Mouse (Mus musculus): ENCODE data around the gene Arih1. TPM values are rescaled to one million over a fixed set of nuclear protein-coding genes. Genes with fewer than 3 reads are reported as not detected.

Gene Arih1
- total and polyA plus RNA-seq, 2 experiments from 2014 or later: 8.1 to 47.9 TPM

DNA sequence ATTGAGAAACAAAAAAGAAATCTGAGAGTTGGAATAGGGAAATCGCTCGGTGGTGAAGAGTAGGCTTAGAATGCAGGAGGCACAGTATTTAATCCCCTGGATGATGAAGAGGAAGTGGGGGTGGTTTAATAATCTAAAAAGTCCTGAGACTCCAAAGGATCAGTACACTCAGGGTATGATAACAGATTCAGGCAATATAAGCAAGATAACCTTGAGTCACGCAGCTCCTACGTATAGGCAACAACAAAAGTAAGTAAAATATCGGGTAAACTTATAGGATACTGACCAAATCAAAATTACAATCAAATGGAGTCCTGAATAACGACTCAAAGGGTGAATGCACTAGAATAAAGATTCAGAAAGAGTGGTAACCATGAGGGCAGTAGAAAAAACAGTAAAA, 65.9 kb downstream of the Arih1 start:
- WGBS: 89% methylated on average over 6 of the region's 6 CpGs
- no peaks in the 10 kb centered on the region for H3K9me3 ChIP-seq (ENCODE audit: low read length)
- H3K27me3 ChIP-seq (ENCODE audit: insufficient read depth, low read length): no peaks in the 10 kb centered on the region
- no peak for ATAC-seq (ENCODE audit: low FRiP score)
- no peak for DNase-seq (ENCODE audit: low spot score)
- H3K36me3 ChIP-seq (ENCODE audit: insufficient read depth, low read length): no peaks in the 10 kb centered on the region
- no peak overlapping the region for H3K4me3 ChIP-seq (ENCODE audit: low read depth, low read length)
- H3K27ac ChIP-seq (ENCODE audit: low read depth, low read length): no peak overlapping the region
- H3K4me2 ChIP-seq (ENCODE audit: low read depth, low read length, poor library complexity, severe bottlenecking): no peak overlapping the region
- no peaks in the 10 kb centered on the region for H3K4me1 ChIP-seq (ENCODE audit: insufficient read depth, low read length)
- no peak overlapping the region for H3K9ac ChIP-seq (replicated peaks; ENCODE audit: low read length, poor library complexity, severe bottlenecking)
- TF ChIP-seq CTCF (IDR thresholded peaks at IDR 0.05): no peak

DNA sequence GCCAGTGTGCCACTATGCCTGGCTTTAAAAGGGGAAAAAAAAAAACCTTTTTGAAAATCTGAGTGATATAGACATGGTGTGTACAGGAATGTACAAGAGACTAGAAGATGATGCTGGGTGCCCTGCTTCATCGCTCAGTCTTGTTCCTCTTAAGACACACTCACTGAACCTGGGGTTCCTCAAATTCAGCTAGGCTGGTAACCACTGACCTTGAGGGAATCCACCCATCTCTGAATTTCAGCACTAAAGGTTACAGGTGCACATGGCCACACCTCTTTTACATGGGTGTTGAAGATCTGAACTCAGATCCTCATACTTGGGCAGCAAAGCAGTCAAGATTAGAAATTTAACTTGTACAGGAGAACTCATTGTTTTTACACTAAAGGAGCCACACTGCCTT, 79.1 kb downstream of the Arih1 start:
- 98% methylated on average over 1 of the region's 1 CpGs for WGBS

DNA sequence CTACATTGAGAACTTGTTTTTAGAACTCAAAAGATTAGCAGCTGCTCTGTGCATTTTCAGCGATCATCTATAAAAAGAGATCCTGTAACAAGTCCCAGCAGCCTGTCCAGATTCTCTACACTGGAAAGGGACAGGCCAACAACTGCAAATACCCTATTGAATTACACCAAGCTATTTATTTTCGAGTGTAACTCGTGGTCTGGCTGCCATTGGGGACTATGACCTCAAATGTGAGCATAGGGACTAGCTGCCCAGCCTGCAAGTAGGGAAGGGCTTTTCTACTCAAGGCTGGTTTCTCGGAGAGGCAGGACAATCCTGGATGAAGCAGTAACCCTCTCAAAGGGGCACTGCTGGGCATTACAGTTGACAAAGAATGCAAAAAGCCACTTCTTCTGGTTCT, 97.3 kb downstream of the Arih1 start:
- H3K9ac ChIP-seq (replicated peaks; ENCODE audit: low read length, poor library complexity, severe bottlenecking): no peak overlapping the region
- no peak for TF ChIP-seq CTCF (IDR thresholded peaks at IDR 0.05)
- DNase-seq (ENCODE audit: low spot score): no peak

More for the DNA sequence above, 79.1 kb downstream of the Arih1 start:
- no peak for TF ChIP-seq CTCF (IDR thresholded peaks at IDR 0.05)
- H3K4me3 ChIP-seq (ENCODE audit: low read depth, low read length): no peak overlapping the region
- H3K4me2 ChIP-seq (ENCODE audit: low read depth, low read length, poor library complexity, severe bottlenecking): no peak overlapping the region
- DNase-seq (ENCODE audit: low spot score) (no peak), ATAC-seq (ENCODE audit: low FRiP score) (no peak)
- no peak overlapping the region for H3K27ac ChIP-seq (ENCODE audit: low read depth, low read length)
- no peaks in the 10 kb centered on the region for H3K9me3 ChIP-seq (ENCODE audit: low read length)
- no peak overlapping the region for H3K9ac ChIP-seq (replicated peaks; ENCODE audit: low read length, poor library complexity, severe bottlenecking)
- H3K36me3 ChIP-seq (ENCODE audit: insufficient read depth, low read length): peaks cover 6% of the 10 kb centered on the region
- no peaks in the 10 kb centered on the region for H3K27me3 ChIP-seq (ENCODE audit: insufficient read depth, low read length)
- H3K4me1 ChIP-seq (ENCODE audit: insufficient read depth, low read length): no peaks in the 10 kb centered on the region

DNA sequence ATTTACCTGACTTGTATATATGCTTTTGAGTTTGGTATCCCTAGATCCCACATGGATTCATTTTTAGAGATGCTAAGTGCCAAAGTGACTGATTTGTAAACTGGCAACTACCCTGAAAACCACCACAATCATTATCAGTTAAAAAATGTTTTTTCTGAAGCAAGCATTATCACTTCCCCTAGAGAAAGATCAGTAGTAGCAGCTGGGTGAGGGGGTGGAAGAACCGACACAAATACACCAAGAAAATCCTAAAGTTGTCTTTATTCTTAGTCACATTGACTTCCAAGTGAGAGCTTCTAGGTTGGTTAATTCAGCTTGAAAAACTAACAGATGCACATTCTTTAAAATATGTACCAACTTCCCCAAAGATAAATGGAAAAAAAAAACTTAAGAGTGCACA, 98.1 kb downstream of the Arih1 start:
- DNase-seq (ENCODE audit: low spot score): no peak
- Histone ChIP-seq H3K27ac (ENCODE audit: low read depth, low read length) (no peak overlapping the region), H3K4me1 (ENCODE audit: insufficient read depth, low read length) (no peaks in the 10 kb centered on the region), H3K4me3 (ENCODE audit: low read depth, low read length) (no peak overlapping the region), H3K27me3 (ENCODE audit: insufficient read depth, low read length) (no peaks in the 10 kb centered on the region), H3K9ac (replicated peaks; ENCODE audit: low read length, poor library complexity, severe bottlenecking) (no peak overlapping the region), H3K4me2 (ENCODE audit: low read depth, low read length, poor library complexity, severe bottlenecking) (no peak overlapping the region), H3K9me3 (ENCODE audit: low read length) (no peaks in the 10 kb centered on the region), H3K36me3 (ENCODE audit: insufficient read depth, low read length) (peaks cover 23% of the 10 kb centered on the region)
- WGBS: 85% methylated on average over 1 of the region's 1 CpGs
- ATAC-seq (ENCODE audit: low FRiP score): no peak
- no peak for TF ChIP-seq CTCF (IDR thresholded peaks at IDR 0.05)

More for the DNA sequence above, 97.3 kb downstream of the Arih1 start:
- Histone ChIP-seq H3K27me3 (ENCODE audit: insufficient read depth, low read length) (no peaks in the 10 kb centered on the region), H3K36me3 (ENCODE audit: insufficient read depth, low read length) (peaks cover 28% of the 10 kb centered on the region), H3K4me2 (ENCODE audit: low read depth, low read length, poor library complexity, severe bottlenecking) (no peak overlapping the region), H3K27ac (ENCODE audit: low read depth, low read length) (no peak overlapping the region), H3K4me3 (ENCODE audit: low read depth, low read length) (no peak overlapping the region), H3K9me3 (ENCODE audit: low read length) (no peaks in the 10 kb centered on the region), H3K4me1 (ENCODE audit: insufficient read depth, low read length) (no peaks in the 10 kb centered on the region)
- WGBS: 90% methylated on average over 4 of the region's 4 CpGs
- ATAC-seq (ENCODE audit: low FRiP score): no peak

DNA sequence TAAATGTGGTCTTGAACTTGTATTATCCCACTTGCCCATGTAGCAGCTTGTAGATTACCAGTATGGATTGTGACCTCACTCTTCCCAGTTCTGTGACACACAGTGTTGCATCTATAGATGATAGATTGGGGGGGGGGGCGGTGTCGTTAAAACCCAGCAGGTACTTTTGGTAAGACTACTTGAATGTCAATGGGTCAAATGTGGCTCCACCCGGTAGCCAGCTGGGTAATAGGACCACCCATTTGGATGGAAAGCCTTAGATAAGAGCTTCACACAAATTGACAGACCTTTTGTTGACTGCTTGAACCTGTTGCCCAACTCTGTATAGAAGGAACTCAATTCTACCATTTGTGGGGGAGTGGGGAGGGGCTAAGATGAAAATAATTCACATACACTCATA, 99.0 kb downstream of the Arih1 start:
- DNase-seq (ENCODE audit: low spot score) (no peak), ATAC-seq (ENCODE audit: low FRiP score) (no peak)
- WGBS: 64% methylated on average over 3 of the region's 3 CpGs
- Histone ChIP-seq H3K27me3 (ENCODE audit: insufficient read depth, low read length) (no peaks in the 10 kb centered on the region), H3K36me3 (ENCODE audit: insufficient read depth, low read length) (peaks cover 16% of the 10 kb centered on the region), H3K9ac (replicated peaks; ENCODE audit: low read length, poor library complexity, severe bottlenecking) (no peak overlapping the region), H3K4me1 (ENCODE audit: insufficient read depth, low read length) (no peaks in the 10 kb centered on the region), H3K4me3 (ENCODE audit: low read depth, low read length) (no peak overlapping the region), H3K4me2 (ENCODE audit: low read depth, low read length, poor library complexity, severe bottlenecking) (no peak overlapping the region), H3K9me3 (ENCODE audit: low read length) (no peaks in the 10 kb centered on the region), H3K27ac (ENCODE audit: low read depth, low read length) (no peak overlapping the region)
- TF ChIP-seq CTCF (IDR thresholded peaks at IDR 0.05): no peak

DNA sequence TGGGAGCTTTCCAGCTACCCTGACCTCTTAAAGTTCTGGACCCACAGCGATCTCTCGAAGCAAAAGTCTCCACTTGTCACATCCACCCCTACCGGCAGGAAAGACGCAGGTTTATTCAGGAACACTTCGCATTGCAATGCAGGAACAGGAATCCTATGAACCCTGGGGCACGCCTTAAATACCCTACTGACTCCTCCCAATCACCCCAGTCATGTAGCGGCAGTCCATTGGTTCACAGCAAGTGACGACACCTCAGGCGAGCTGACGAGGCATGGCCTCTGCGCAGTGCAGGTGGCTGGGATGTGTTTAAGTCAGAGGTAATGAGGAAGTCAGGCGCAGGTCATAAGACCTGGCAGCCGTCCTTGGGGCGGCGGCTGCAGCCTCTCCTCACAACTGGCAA, 110.8 kb downstream of the Arih1 start:
- Histone ChIP-seq H3K4me3 (ENCODE audit: low read depth, low read length) (no peak overlapping the region), H3K4me2 (ENCODE audit: low read depth, low read length, poor library complexity, severe bottlenecking) (no peak overlapping the region), H3K9me3 (ENCODE audit: low read length) (no peaks in the 10 kb centered on the region), H3K36me3 (ENCODE audit: insufficient read depth, low read length) (no peaks in the 10 kb centered on the region), H3K27me3 (ENCODE audit: insufficient read depth, low read length) (no peaks in the 10 kb centered on the region), H3K27ac (ENCODE audit: low read depth, low read length) (no peak overlapping the region), H3K9ac (replicated peaks; ENCODE audit: low read length, poor library complexity, severe bottlenecking) (no peak overlapping the region), H3K4me1 (ENCODE audit: insufficient read depth, low read length) (no peaks in the 10 kb centered on the region)
- no peak for TF ChIP-seq CTCF (IDR thresholded peaks at IDR 0.05)
- ATAC-seq (ENCODE audit: low FRiP score): no peak
- no peak for DNase-seq (ENCODE audit: low spot score)
- WGBS: 93% methylated on average over 15 of the region's 15 CpGs

All from midbrain, postnatal 0 days (tissue).